Comparison of ENCODE assay signal across 38 mouse cellular contexts in genomic region chr3:92648207-92648606, GRCm38 (mm10). TPM values are rescaled to one million over a fixed set of nuclear protein-coding genes. Genes with fewer than 3 reads are reported as not detected.
"Had no signal": no experiment of that assay in that cellular context is flagged by ENCODE, and none has a peak within 500 bp of the region (broad histone marks: within the 10 kb centered on the region; RNA-seq: fewer than 3 reads in every experiment).

Gene Lce1a1, minus strand, starts transcription at chr3:92648307.

- H3K4me3 ChIP-seq: left cerebral cortex, adult 2 months; limb, embryonic 10.5 days; limb, embryonic 12.5 days; limb, embryonic 13.5 days; limb, embryonic 15.5 days; liver, embryonic 12.5 days; liver, embryonic 13.5 days; liver, embryonic 15.5 days; lung, embryonic 15.5 days; megakaryocyte, embryonic 14.5 days; midbrain, embryonic 10.5 days; midbrain, embryonic 12.5 days; midbrain, embryonic 13.5 days; midbrain, embryonic 15.5 days; myocyte had no signal

- H3K36me3 ChIP-seq: limb, embryonic 10.5 days; limb, embryonic 12.5 days; limb, embryonic 13.5 days; limb, embryonic 15.5 days; liver, embryonic 12.5 days; liver, embryonic 13.5 days; liver, embryonic 15.5 days; lung, embryonic 15.5 days; midbrain, embryonic 10.5 days; midbrain, embryonic 12.5 days; midbrain, embryonic 13.5 days; midbrain, embryonic 15.5 days had no signal

- H3K4me1 ChIP-seq: limb, embryonic 10.5 days; limb, embryonic 12.5 days; limb, embryonic 13.5 days; limb, embryonic 15.5 days; liver, embryonic 12.5 days; liver, embryonic 13.5 days; liver, embryonic 15.5 days; lung, embryonic 15.5 days; megakaryocyte, embryonic 14.5 days; midbrain, embryonic 10.5 days; midbrain, embryonic 12.5 days; midbrain, embryonic 13.5 days; midbrain, embryonic 15.5 days had no signal

- H3K9me3 ChIP-seq: limb, embryonic 10.5 days; limb, embryonic 12.5 days; limb, embryonic 13.5 days; limb, embryonic 15.5 days; liver, embryonic 12.5 days; liver, embryonic 13.5 days; liver, embryonic 15.5 days; lung, embryonic 15.5 days; megakaryocyte, embryonic 14.5 days; midbrain, embryonic 10.5 days; midbrain, embryonic 12.5 days; midbrain, embryonic 13.5 days; midbrain, embryonic 15.5 days had no signal

- H3K27me3 ChIP-seq: limb, embryonic 12.5 days; limb, embryonic 13.5 days; limb, embryonic 15.5 days; liver, embryonic 12.5 days; liver, embryonic 13.5 days; liver, embryonic 15.5 days; lung, embryonic 15.5 days; megakaryocyte, embryonic 14.5 days; midbrain, embryonic 12.5 days; midbrain, embryonic 13.5 days; midbrain, embryonic 15.5 days had no signal

- DNase-seq: left cerebral cortex, postnatal 4 days; liver; liver, embryonic 13.5 days; liver, postnatal 0 days; lung, adult 18-20 months; lung, embryonic 14.5 days; lung, postnatal 10 days; lung, postnatal 14 days; lung, postnatal 36 days; lung, postnatal 4 days; midbrain, embryonic 14.5 days had no signal

- H3K9ac ChIP-seq: limb, embryonic 12.5 days; limb, embryonic 13.5 days; limb, embryonic 15.5 days; liver, embryonic 12.5 days; liver, embryonic 13.5 days; liver, embryonic 14.5 days; liver, embryonic 15.5 days; liver, postnatal 0 days; lung, embryonic 14.5 days; lung, embryonic 15.5 days; midbrain, embryonic 12.5 days; midbrain, embryonic 13.5 days; midbrain, embryonic 15.5 days had no signal

- H3K27ac ChIP-seq: left cerebral cortex, adult 2 months; limb, embryonic 10.5 days; limb, embryonic 12.5 days; limb, embryonic 13.5 days; limb, embryonic 15.5 days; liver, embryonic 12.5 days; liver, embryonic 13.5 days; liver, embryonic 14.5 days; liver, embryonic 15.5 days; lung, embryonic 15.5 days; macrophage; midbrain, embryonic 10.5 days; midbrain, embryonic 12.5 days; midbrain, embryonic 13.5 days; midbrain, embryonic 15.5 days had no signal

- ATAC-seq: liver, embryonic 12.5 days; liver, postnatal 0 days; lung, postnatal 0 days; midbrain, embryonic 13.5 days; midbrain, embryonic 15.5 days; midbrain, embryonic 16.5 days had no signal

- H3K4me2 ChIP-seq: limb, embryonic 12.5 days; limb, embryonic 13.5 days; limb, embryonic 15.5 days; liver, embryonic 11.5 days; liver, embryonic 12.5 days; liver, embryonic 13.5 days; liver, embryonic 15.5 days; lung, embryonic 14.5 days; lung, embryonic 15.5 days; midbrain, embryonic 11.5 days; midbrain, embryonic 12.5 days; midbrain, embryonic 13.5 days; midbrain, embryonic 15.5 days had no signal

RNA-seq across cellular contexts. Expression of gene Lce1a1, which starts in this region (rescaled TPM):
- polyA plus RNA-seq: limb, embryonic 10.5 days; limb, embryonic 11.5 days; limb, embryonic 12.5 days; limb, embryonic 13.5 days; limb, embryonic 14.5 days; liver, adult 2 months; liver, embryonic 11.5 days; liver, embryonic 12.5 days; liver, embryonic 13.5 days; liver, embryonic 14.5 days; liver, embryonic 15.5 days; liver, embryonic 16.5 days; liver, postnatal 0 days; lung, embryonic 14.5 days; lung, embryonic 15.5 days; lung, embryonic 16.5 days; lung, postnatal 0 days; macrophage; midbrain, embryonic 10.5 days; midbrain, embryonic 11.5 days; midbrain, embryonic 12.5 days; midbrain, embryonic 13.5 days; midbrain, embryonic 14.5 days; midbrain, embryonic 15.5 days; midbrain, embryonic 16.5 days; midbrain, postnatal 0 days; myocyte; neural tube, embryonic 11.5 days had no signal
